Mouse (Mus musculus) small intestine, adult 2 months (tissue): ENCODE measurements around the gene Rnf32.

Experiments
- CTCF ChIP-seq: fragments of 200-500 bp; IDR thresholded peaks from 2 replicates; pipeline ENCODE4 v1.5.1; 2012; ENCODE audit warnings: low read depth, mild to moderate bottlenecking, control low read depth, inconsistent platforms, low read length, moderate library complexity, mixed read lengths; ENCODE audit not compliant: insufficient replicate concordance, insufficient read length; ENCODE audit errors: extremely low read depth
- POLR2A ChIP-seq: fragments of 200-500 bp; IDR thresholded peaks from 2 replicates; pipeline ENCODE4 v1.6.1; 2012; ENCODE audit warnings: low read depth, mild to moderate bottlenecking, control low read depth, inconsistent platforms, low read length, moderate library complexity

GRCm38 (mm10) chr5:29198960-29199488 is 3.2 kb downstream of the Rnf32 start:
- no peak for TF ChIP-seq CTCF
- TF ChIP-seq POLR2A: no peak
